In genomic region chr6:138163920-138164319, GRCm38 (mm10) we compare ENCODE assay signal across 9 mouse cellular contexts. TPM values are rescaled to one million over a fixed set of nuclear protein-coding genes. Genes with fewer than 3 reads are reported as not detected.
DNase-seq lines count a peak whose midpoint lies in the region; ATAC-seq and TF ChIP-seq lines count a peak whose summit lies in the region.
"Had no signal": no experiment of that assay in that cellular context is flagged by ENCODE, and none has a peak within 500 bp of the region (broad histone marks: within the 10 kb centered on the region; RNA-seq: fewer than 3 reads in every experiment).

No protein-coding gene starts in this region.

- no peak overlapping the region for H3K27ac ChIP-seq in hindbrain, postnatal 0 days
- H3K27ac ChIP-seq in midbrain, postnatal 0 days (ENCODE audit: low read depth, low read length) = no peak overlapping the region
- H3K27ac ChIP-seq in heart, embryonic 10.5 days = no peak overlapping the region
- H3K27ac ChIP-seq: embryonic facial prominence, embryonic 12.5 days had no signal

- DNase-seq in adrenal gland, postnatal 10 days = peak; percentile 72
- no peak for DNase-seq in adrenal gland, adult 2 months
- DNase-seq in layer of hippocampus, postnatal 10 days (ENCODE audit: low spot score in 2 of 2) = peak; percentile 42 to 51
- DNase-seq in layer of hippocampus, adult 9-10 months (ENCODE audit: low spot score) = no peak
- peak; percentile 17 for DNase-seq in MN1 (ENCODE audit: low spot score)
- peak; percentile 54 for DNase-seq in hindbrain, postnatal 0 days (ENCODE audit: low spot score)
- peak; percentile 19 for DNase-seq in midbrain, postnatal 0 days (ENCODE audit: low spot score)
- no peak for DNase-seq in heart, embryonic 10.5 days (ENCODE audit: low spot score)

- H3K9ac ChIP-seq in hindbrain, postnatal 0 days (replicated peaks; ENCODE audit: low read length) = no peak overlapping the region
- H3K9ac ChIP-seq in midbrain, postnatal 0 days (replicated peaks; ENCODE audit: low read length, poor library complexity, severe bottlenecking) = no peak overlapping the region
- H3K9ac ChIP-seq: embryonic facial prominence, embryonic 12.5 days had no signal

- H3K4me3 ChIP-seq in hindbrain, postnatal 0 days (ENCODE audit: low read length) = no peak overlapping the region
- no peak overlapping the region for H3K4me3 ChIP-seq in midbrain, postnatal 0 days (ENCODE audit: low read depth, low read length)
- H3K4me3 ChIP-seq in heart, embryonic 10.5 days = no peak overlapping the region
- H3K4me3 ChIP-seq: embryonic facial prominence, embryonic 12.5 days had no signal

- H3K4me1 ChIP-seq in hindbrain, postnatal 0 days (ENCODE audit: insufficient read depth, low read length) = no peaks in the 10 kb centered on the region
- no peaks in the 10 kb centered on the region for H3K4me1 ChIP-seq in midbrain, postnatal 0 days (ENCODE audit: insufficient read depth, low read length)
- H3K4me1 ChIP-seq in heart, embryonic 10.5 days = no peaks in the 10 kb centered on the region
- H3K4me1 ChIP-seq: embryonic facial prominence, embryonic 12.5 days had no signal

- ATAC-seq in hindbrain, postnatal 0 days = 0 out of 2 replicates have a peak, but pooled peaks have one; percentile 12
- no peak; the same call in 1 of the 2 replicates for ATAC-seq in midbrain, postnatal 0 days (ENCODE audit: low FRiP score)

- H3K27me3 ChIP-seq in hindbrain, postnatal 0 days (ENCODE audit: insufficient read depth, low read length) = no peaks in the 10 kb centered on the region
- H3K27me3 ChIP-seq in midbrain, postnatal 0 days (ENCODE audit: insufficient read depth, low read length) = no peaks in the 10 kb centered on the region
- no peaks in the 10 kb centered on the region for H3K27me3 ChIP-seq in heart, embryonic 10.5 days (ENCODE audit: insufficient read depth, poor library complexity, severe bottlenecking)
- H3K27me3 ChIP-seq: embryonic facial prominence, embryonic 12.5 days had no signal

- no peak overlapping the region for H3K4me2 ChIP-seq in hindbrain, postnatal 0 days (ENCODE audit: low read depth, low read length)
- no peak overlapping the region for H3K4me2 ChIP-seq in midbrain, postnatal 0 days (ENCODE audit: low read depth, low read length, poor library complexity, severe bottlenecking)
- H3K4me2 ChIP-seq: embryonic facial prominence, embryonic 12.5 days had no signal

- no peaks in the 10 kb centered on the region for H3K9me3 ChIP-seq in hindbrain, postnatal 0 days (ENCODE audit: low read length)
- H3K9me3 ChIP-seq in midbrain, postnatal 0 days (ENCODE audit: low read length) = no peaks in the 10 kb centered on the region
- H3K9me3 ChIP-seq in heart, embryonic 10.5 days = no peaks in the 10 kb centered on the region
- H3K9me3 ChIP-seq: embryonic facial prominence, embryonic 12.5 days had no signal

- TF ChIP-seq CTCF in hindbrain, postnatal 0 days (IDR thresholded peaks at IDR 0.05; ENCODE audit: low read depth) = peak; percentile 62
- TF ChIP-seq CTCF in midbrain, postnatal 0 days (IDR thresholded peaks at IDR 0.05) = peak; percentile 70

- no peaks in the 10 kb centered on the region for H3K36me3 ChIP-seq in hindbrain, postnatal 0 days (ENCODE audit: insufficient read depth, low read length)
- no peaks in the 10 kb centered on the region for H3K36me3 ChIP-seq in midbrain, postnatal 0 days (ENCODE audit: insufficient read depth, low read length)
- no peaks in the 10 kb centered on the region for H3K36me3 ChIP-seq in heart, embryonic 10.5 days
- H3K36me3 ChIP-seq: embryonic facial prominence, embryonic 12.5 days had no signal

- 82% methylated on average over 7 of the region's 7 CpGs for WGBS in hindbrain, postnatal 0 days
- WGBS in midbrain, postnatal 0 days = 80% methylated on average over 7 of the region's 7 CpGs
- 77% methylated on average over 7 of the region's 7 CpGs for WGBS in heart, embryonic 10.5 days

RNA-seq across cellular contexts. Expression of gene Mgst1, which starts 23.8 kb away (rescaled TPM):
- total RNA-seq in adrenal gland, postnatal 10 days (2021) = 100 to 1,000 TPM; 726 to 864 TPM
- 1,000 to 10,000 TPM; 1,146 to 3,232 TPM for total RNA-seq in adrenal gland, adult 2 months (2021)
- 1,083 and 2,266 TPM in 2 replicates for polyA plus RNA-seq in adrenal gland, adult 2 months (2012; rRNA removed)
- 10 to 100 TPM; 10.1 to 12.7 TPM for total RNA-seq in layer of hippocampus, postnatal 10 days (2021)
- 56.1 and 61.4 TPM in 2 replicates for total RNA-seq in hindbrain, postnatal 0 days (2014; rRNA removed)
- polyA plus RNA-seq in hindbrain, postnatal 0 days (2015; fragmentation: Nextera tagmentation; extraction: Ambion mirVana) = 140 and 155 TPM in 2 replicates
- 36.6 and 40.3 TPM in 2 replicates for total RNA-seq in midbrain, postnatal 0 days (2014; rRNA removed)
- polyA plus RNA-seq in midbrain, postnatal 0 days (2015; fragmentation: Nextera tagmentation; extraction: Ambion mirVana) = 100 and 114 TPM in 2 replicates
- 49.6 and 58.8 TPM in 2 replicates for polyA plus RNA-seq in heart, embryonic 10.5 days (2016; fragmentation: Nextera tagmentation; extraction: Ambion mirVana)

Comparison
In these comparisons a context has a peak if more than half of its experiments do, and no peak if none do; other contexts are left out.
1. DNase-seq: peak in adrenal gland, postnatal 10 days (single experiment), layer of hippocampus, postnatal 10 days (2 of 2), MN1 (single experiment), hindbrain, postnatal 0 days (single experiment) and midbrain, postnatal 0 days (single experiment); none in adrenal gland, adult 2 months (single experiment), layer of hippocampus, adult 9-10 months (single experiment) and heart, embryonic 10.5 days (single experiment).
2. RNA of gene Mgst1, which starts 23.8 kb away (total RNA-seq): 1,146 to 3,232 TPM in adrenal gland, adult 2 months and 726 to 864 TPM in adrenal gland, postnatal 10 days; 56.1 to 61.4 TPM in hindbrain, postnatal 0 days, 36.6 to 40.3 TPM in midbrain, postnatal 0 days and 10.1 to 12.7 TPM in layer of hippocampus, postnatal 10 days; every median in the first group is over 10 times any median in the second.